Mouse (Mus musculus): ENCODE measurements at regions not wholly inside any gene's neighbourhood (a gene's known extent, or its start where the extent isn't known, plus 50 kb on each side); places are given as distances from the start of the nearest gene placed in this dataset.

DNA sequence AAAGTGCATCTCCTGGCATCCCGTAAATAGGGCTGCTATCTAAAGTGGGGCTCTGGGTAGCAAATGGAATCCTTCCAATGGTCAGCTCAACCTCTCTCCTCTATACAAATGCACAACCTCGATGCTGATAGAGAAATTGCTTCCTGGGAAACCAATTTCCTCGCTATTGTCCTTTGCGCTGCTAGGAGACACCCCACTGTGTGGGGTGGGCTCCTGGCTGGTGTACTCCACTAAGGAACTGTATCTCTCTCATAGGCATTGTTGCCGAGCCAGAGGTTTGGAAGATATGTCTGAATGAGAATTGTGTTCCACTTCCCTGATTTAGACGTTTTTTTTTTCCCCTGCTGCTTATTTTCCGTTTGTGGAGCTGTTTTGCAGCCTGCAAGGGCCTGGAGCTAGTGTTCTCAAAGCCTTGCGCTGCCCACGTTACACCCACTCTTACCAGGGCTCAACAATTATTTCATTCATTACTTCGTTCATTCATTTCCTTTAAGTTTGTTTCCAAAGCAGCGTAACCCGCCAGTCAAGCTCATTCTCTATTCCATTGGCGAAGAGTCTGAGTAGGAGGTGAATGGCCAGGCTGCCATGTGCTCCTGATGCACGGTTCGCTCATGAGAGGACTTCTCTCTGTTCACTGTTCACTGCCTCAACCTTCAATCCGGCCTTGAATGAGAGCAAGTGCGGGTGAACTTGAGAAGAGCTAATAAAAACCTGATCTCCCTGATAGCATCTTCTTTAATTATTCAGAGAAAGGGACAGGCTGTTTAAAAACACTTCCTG is 76.5 kb upstream of the Barx2 start:
- H3K9me3 ChIP-seq (ENCODE audit: control insufficient read depth, low read length) = no peaks in the 10 kb centered on the region
- DNase-seq (ENCODE audit: low spot score) (no peak), ATAC-seq (ENCODE audit: low FRiP score) (no peak)
- no peak overlapping the region for H3K27ac ChIP-seq (ENCODE audit: low read depth, low read length)
- H3K36me3 ChIP-seq (ENCODE audit: control insufficient read depth, insufficient read depth, low read length) = no peaks in the 10 kb centered on the region
- 0 out of 2 replicates have a peak, but pooled peaks cover 2% of the 10 kb centered on the region for H3K4me1 ChIP-seq (replicated peaks; ENCODE audit: control insufficient read depth, insufficient read depth, low read length)
- 51% methylated on average over 17 of the region's 17 CpGs for WGBS
- no peak overlapping the region for H3K4me3 ChIP-seq (ENCODE audit: low read depth, low read length)
- H3K4me2 ChIP-seq (replicated peaks; ENCODE audit: low read depth, low read length) = no peak overlapping the region
- H3K9ac ChIP-seq (ENCODE audit: low read depth, low read length) = no peak overlapping the region
- H3K27me3 ChIP-seq (ENCODE audit: control insufficient read depth, insufficient read depth, low read length) = no peaks in the 10 kb centered on the region

DNA sequence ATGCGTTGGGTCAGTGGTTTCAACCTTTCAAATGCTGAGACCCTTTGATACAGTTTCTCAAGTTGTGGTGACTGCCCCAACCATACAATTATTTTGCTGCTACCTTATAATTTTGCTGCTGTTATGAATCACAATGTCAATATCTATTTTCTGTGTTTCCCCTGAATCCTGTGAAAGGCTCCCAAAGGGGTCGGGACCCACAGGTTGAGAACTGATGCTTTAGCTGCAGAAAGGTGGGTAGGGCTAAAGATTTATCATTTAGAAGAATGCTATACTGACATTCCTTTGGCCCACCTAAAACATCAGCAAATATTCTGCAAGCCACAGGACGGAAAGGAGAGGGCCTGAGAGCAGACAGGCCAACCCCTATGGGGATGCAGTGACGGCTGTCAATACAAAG is 77.2 kb upstream of the Barx2 start:
- 88% methylated on average over 4 of the region's 4 CpGs for WGBS
- no peak overlapping the region for H3K4me3 ChIP-seq (ENCODE audit: low read depth, low read length)
- H3K27me3 ChIP-seq (ENCODE audit: control insufficient read depth, insufficient read depth, low read length) = no peaks in the 10 kb centered on the region
- H3K36me3 ChIP-seq (ENCODE audit: control insufficient read depth, insufficient read depth, low read length) = no peaks in the 10 kb centered on the region
- 0 out of 2 replicates have a peak, but pooled peaks cover 2% of the 10 kb centered on the region for H3K4me1 ChIP-seq (replicated peaks; ENCODE audit: control insufficient read depth, insufficient read depth, low read length)
- H3K4me2 ChIP-seq (replicated peaks; ENCODE audit: low read depth, low read length) = no peak overlapping the region
- no peak for ATAC-seq (ENCODE audit: low FRiP score)
- DNase-seq (ENCODE audit: low spot score) = no peak
- H3K9me3 ChIP-seq (ENCODE audit: control insufficient read depth, low read length) = no peaks in the 10 kb centered on the region
- no peak overlapping the region for H3K9ac ChIP-seq (ENCODE audit: low read depth, low read length)
- no peak overlapping the region for H3K27ac ChIP-seq (ENCODE audit: low read depth, low read length)

DNA sequence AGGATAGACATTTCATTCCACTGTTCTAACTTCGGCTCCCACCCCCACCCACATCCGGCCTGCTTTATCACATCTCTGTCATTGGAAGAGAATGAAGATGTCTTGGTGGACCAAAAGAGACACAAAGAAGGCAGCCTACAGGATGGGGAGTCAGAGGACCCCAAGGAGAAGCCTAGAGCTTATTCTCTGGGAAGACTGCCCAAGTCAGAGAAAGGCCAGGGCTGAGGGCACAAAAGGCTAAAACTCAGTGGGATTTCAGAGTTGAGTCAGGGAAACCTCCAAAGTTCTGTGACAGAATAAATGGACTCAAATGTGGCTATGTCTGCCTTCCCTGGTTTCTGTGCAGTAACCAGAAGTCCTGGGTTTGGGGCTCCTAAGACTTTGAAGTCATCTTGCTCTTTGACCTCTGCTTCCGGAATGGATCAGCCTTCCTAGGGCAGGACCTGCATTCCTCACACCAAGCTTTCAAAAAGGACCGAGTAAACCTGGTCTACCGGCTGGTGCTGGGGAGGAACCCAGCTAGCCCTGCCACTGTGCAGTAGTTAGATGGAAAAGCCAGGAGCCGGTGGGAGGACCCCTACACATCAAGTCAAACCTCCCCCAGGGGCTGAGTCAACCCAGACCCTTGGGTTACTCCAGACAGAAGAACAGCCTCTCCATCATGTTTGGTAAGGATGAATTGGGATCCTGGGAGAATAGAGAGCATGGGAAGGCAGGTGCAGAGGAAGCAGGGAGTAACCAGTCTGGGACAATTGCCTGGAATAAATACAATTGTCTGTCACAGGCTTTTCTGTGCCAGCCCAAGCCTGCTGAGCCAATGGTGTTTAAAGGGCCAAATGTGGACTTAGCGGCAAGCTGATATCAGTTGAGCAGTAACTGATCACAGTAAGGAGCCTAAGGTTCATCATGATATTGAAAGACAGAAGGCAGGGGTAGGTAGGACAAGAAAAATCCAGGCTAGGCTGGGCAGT is 80.7 kb upstream of the Barx2 start:
- Histone ChIP-seq H3K4me3 (ENCODE audit: low read depth, low read length) (no peak overlapping the region), H3K27ac (ENCODE audit: low read depth, low read length) (no peak overlapping the region), H3K4me2 (replicated peaks; ENCODE audit: low read depth, low read length) (no peak overlapping the region), H3K36me3 (ENCODE audit: control insufficient read depth, insufficient read depth, low read length) (no peaks in the 10 kb centered on the region), H3K9ac (ENCODE audit: low read depth, low read length) (no peak overlapping the region), H3K4me1 (replicated peaks; ENCODE audit: control insufficient read depth, insufficient read depth, low read length) (0 out of 2 replicates have a peak, but pooled peaks cover 2% of the 10 kb centered on the region), H3K9me3 (ENCODE audit: control insufficient read depth, low read length) (no peaks in the 10 kb centered on the region), H3K27me3 (ENCODE audit: control insufficient read depth, insufficient read depth, low read length) (no peaks in the 10 kb centered on the region)
- 70% methylated on average over 7 of the region's 7 CpGs for WGBS
- ATAC-seq (ENCODE audit: low FRiP score) (no peak), DNase-seq (ENCODE audit: low spot score) (no peak)

DNA sequence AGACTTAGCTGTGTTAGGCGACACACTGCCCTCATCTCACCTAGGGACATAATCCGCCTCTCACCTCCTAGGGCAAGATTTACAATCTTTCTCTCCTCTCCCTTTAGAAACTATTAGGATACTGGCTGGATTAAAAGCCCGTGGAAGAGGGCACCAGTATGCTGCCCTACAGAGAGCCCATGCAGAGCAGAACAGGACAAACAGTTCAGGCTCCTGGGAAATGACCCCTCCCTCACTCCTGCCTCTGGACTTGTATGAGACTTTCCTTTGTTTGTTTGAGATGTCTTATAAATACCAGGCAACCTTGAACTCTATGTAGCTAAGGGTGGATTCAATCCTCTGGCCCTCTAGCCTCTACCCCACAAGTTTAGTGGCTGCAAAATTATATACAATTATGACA is 81.8 kb upstream of the Barx2 start:
- H3K4me2 ChIP-seq (replicated peaks; ENCODE audit: low read depth, low read length) = no peak overlapping the region
- H3K4me3 ChIP-seq (ENCODE audit: low read depth, low read length) = no peak overlapping the region
- no peak overlapping the region for H3K9ac ChIP-seq (ENCODE audit: low read depth, low read length)
- no peak overlapping the region for H3K27ac ChIP-seq (ENCODE audit: low read depth, low read length)
- ATAC-seq (ENCODE audit: low FRiP score) = no peak
- no peaks in the 10 kb centered on the region for H3K9me3 ChIP-seq (ENCODE audit: control insufficient read depth, low read length)
- no peaks in the 10 kb centered on the region for H3K36me3 ChIP-seq (ENCODE audit: control insufficient read depth, insufficient read depth, low read length)
- WGBS = 72% methylated on average over 3 of the region's 3 CpGs
- H3K4me1 ChIP-seq (replicated peaks; ENCODE audit: control insufficient read depth, insufficient read depth, low read length) = no peaks in the 10 kb centered on the region
- no peaks in the 10 kb centered on the region for H3K27me3 ChIP-seq (ENCODE audit: control insufficient read depth, insufficient read depth, low read length)
- DNase-seq (ENCODE audit: low spot score) = no peak

DNA sequence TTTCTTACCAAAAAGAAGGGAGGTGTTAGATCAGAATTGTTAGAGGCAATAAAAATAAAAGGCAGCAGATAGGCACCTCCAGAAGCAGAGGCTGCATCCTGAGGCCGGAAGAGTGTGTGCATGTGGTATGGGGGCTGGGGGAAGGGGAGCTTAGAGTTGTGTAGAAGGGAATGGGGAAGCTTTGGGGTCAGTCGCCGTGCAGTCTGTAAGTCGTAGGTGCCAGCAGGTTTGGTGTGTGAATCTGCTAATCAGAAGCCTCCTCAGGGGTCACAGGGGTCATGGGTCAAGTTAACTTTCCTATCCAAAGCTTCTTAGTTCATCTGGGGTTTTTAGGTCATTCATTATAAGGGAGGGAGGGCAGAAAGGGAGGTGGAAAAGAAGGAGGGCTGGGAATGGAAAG is 82.4 kb upstream of the Barx2 start:
- no peak overlapping the region for H3K27ac ChIP-seq (ENCODE audit: low read depth, low read length)
- no peaks in the 10 kb centered on the region for H3K4me1 ChIP-seq (replicated peaks; ENCODE audit: control insufficient read depth, insufficient read depth, low read length)
- 61% methylated on average over 4 of the region's 4 CpGs for WGBS
- no peak for ATAC-seq (ENCODE audit: low FRiP score)
- H3K36me3 ChIP-seq (ENCODE audit: control insufficient read depth, insufficient read depth, low read length) = no peaks in the 10 kb centered on the region
- H3K9ac ChIP-seq (ENCODE audit: low read depth, low read length) = no peak overlapping the region
- DNase-seq (ENCODE audit: low spot score) = no peak
- no peaks in the 10 kb centered on the region for H3K9me3 ChIP-seq (ENCODE audit: control insufficient read depth, low read length)
- no peaks in the 10 kb centered on the region for H3K27me3 ChIP-seq (ENCODE audit: control insufficient read depth, insufficient read depth, low read length)
- no peak overlapping the region for H3K4me2 ChIP-seq (replicated peaks; ENCODE audit: low read depth, low read length)
- H3K4me3 ChIP-seq (ENCODE audit: low read depth, low read length) = no peak overlapping the region

DNA sequence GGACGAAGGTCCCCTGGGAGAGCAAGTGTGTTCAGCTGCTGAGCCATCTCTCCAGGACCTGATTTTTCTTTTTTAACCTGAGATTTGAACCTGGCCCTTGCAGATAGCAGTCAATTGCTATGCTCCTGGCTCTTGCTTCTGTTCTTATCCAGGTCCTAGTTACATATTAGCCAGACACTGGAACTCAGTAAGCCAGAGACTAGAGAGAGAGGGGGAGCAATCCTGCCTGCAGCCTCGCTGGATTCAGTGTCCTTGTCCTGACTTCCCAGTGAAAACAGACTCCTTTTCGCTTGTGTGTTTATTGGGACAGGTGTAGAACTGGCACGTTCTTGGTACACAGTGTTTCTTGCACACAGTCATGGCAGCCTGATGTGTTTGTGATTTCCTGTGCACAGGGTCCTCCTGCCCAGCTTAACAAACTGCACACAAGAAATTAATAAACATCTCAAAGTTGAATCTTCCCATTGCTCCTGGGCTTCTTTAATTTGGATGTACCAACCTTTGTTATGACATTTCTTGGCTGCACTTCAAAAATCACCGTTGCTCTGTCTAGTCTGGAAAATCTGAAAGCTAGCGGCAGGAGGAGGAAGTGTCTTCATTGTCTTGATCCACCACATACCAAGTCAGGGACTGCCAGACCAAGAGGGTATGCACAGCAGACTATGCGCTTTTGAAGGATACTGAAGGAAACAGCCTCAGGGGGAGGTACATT is 83.4 kb upstream of the Barx2 start:
- Histone ChIP-seq H3K36me3 (ENCODE audit: control insufficient read depth, insufficient read depth, low read length) (no peaks in the 10 kb centered on the region), H3K9me3 (ENCODE audit: control insufficient read depth, low read length) (no peaks in the 10 kb centered on the region), H3K4me2 (replicated peaks; ENCODE audit: low read depth, low read length) (no peak overlapping the region), H3K4me1 (replicated peaks; ENCODE audit: control insufficient read depth, insufficient read depth, low read length) (no peaks in the 10 kb centered on the region), H3K9ac (ENCODE audit: low read depth, low read length) (no peak overlapping the region), H3K27ac (ENCODE audit: low read depth, low read length) (no peak overlapping the region), H3K4me3 (ENCODE audit: low read depth, low read length) (no peak overlapping the region), H3K27me3 (ENCODE audit: control insufficient read depth, insufficient read depth, low read length) (no peaks in the 10 kb centered on the region)
- DNase-seq (ENCODE audit: low spot score) (no peak), ATAC-seq (ENCODE audit: low FRiP score) (no peak)
- WGBS = 63% methylated on average over 7 of the region's 7 CpGs

DNA sequence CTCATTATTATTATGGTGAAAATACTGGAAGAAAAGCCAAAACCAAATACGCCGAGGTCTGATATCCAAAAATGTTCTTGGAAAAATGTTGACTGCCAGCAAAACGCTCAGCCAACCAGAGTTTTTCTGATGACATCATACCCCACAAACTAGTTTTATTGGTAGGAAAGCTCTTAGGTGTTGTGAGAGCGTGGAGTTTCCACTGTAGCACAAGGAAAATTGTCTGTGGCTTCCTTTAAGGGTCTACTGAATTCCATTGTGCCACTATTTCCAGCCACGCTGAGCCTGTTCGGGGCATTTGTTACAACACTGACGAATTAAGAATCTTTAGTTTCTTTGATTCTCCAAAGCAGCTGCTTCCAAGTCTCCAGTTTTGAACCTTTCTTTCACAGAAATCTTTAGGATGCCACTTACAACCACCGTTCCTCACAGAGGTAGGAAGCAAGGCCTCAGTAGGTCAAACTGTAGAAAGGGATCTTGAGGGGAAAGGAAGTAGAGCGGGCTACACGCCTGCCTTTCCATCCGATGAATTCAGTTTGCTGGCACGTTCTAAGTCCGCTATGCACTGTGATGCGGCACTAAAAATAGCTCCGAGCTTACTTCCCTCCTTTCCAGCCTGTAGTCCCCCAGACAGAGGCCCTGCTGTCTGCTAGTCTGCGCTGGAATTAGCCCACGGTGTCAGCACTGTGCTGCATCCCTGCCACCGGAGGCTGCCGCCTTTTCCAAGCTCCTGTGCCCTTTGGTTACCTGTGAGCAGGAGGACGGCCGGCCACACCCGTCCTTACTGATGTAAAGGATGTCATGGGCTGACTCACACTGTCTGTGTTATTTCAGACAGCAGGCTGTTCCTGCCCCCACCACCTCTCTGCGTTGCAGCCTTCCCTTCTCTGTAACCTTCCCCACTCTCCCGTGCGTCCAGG is 84.2 kb upstream of the Barx2 start:
- Histone ChIP-seq H3K27ac (ENCODE audit: low read depth, low read length) (no peak overlapping the region), H3K4me2 (replicated peaks; ENCODE audit: low read depth, low read length) (no peak overlapping the region), H3K9me3 (ENCODE audit: control insufficient read depth, low read length) (no peaks in the 10 kb centered on the region), H3K27me3 (ENCODE audit: control insufficient read depth, insufficient read depth, low read length) (no peaks in the 10 kb centered on the region), H3K4me3 (ENCODE audit: low read depth, low read length) (no peak overlapping the region), H3K9ac (ENCODE audit: low read depth, low read length) (no peak overlapping the region), H3K4me1 (replicated peaks; ENCODE audit: control insufficient read depth, insufficient read depth, low read length) (no peaks in the 10 kb centered on the region), H3K36me3 (ENCODE audit: control insufficient read depth, insufficient read depth, low read length) (no peaks in the 10 kb centered on the region)
- no peak for DNase-seq (ENCODE audit: low spot score)
- WGBS = 62% methylated on average over 25 of the region's 25 CpGs
- no peak for ATAC-seq (ENCODE audit: low FRiP score)
